Mouse (Mus musculus) left cerebral cortex, postnatal 14 days (tissue): Measurements from ENCODE around the gene C1qa. TPM values are rescaled to one million over a fixed set of nuclear protein-coding genes. Genes with fewer than 3 reads are reported as not detected.
A peak's percentile ranks its signal among the peaks of the same experiment; 100 is the strongest.

Experiments used
- DNase-seq, 2 experiments: peaks; one replicate each; pipeline ENCODE4 v3.0.0; 2021 to 2022; ENCODE audit warnings: low spot score in 2 of 2, mixed read lengths in 1 of 2
- intact Hi-C: fragments of 180-260 bp; cut with DNase I; formaldehyde crosslinking; loops from one replicate; pipeline ENCODE4 v1.15.1; 2025
- long read RNA-seq, 2 experiments: library from polyadenylated mRNA; stranded (forward); transcript quantifications; one replicate each; pipeline ENCODE4 v2.0.0; 2021
- total RNA-seq, 2 experiments: library from RNA; stranded (reverse); gene quantifications; 2 replicates each; pipeline ENCODE4 v1.2.3; 2021

C1qa gene
- total RNA-seq, result 10 to 100 TPM; 42.5 to 44.9 TPM
- long read RNA-seq, experiment 1, transcript C1qa-201 (3 exons, 1,040 nt), result major isoform, 62 of 67 reads
- long read RNA-seq, experiment 1, partial matches to known transcripts, result 5 of 67 reads
- long read RNA-seq, experiment 1, other reads (novel, unspliced or antisense), result 0 of 67 reads
- long read RNA-seq, experiment 2, transcript C1qa-201 (3 exons, 1,040 nt), result major isoform, 36 of 44 reads
- long read RNA-seq, experiment 2, partial matches to known transcripts, result 6 of 44 reads
- long read RNA-seq, experiment 2, other reads (novel, unspliced or antisense), result 2 of 44 reads

DNA sequence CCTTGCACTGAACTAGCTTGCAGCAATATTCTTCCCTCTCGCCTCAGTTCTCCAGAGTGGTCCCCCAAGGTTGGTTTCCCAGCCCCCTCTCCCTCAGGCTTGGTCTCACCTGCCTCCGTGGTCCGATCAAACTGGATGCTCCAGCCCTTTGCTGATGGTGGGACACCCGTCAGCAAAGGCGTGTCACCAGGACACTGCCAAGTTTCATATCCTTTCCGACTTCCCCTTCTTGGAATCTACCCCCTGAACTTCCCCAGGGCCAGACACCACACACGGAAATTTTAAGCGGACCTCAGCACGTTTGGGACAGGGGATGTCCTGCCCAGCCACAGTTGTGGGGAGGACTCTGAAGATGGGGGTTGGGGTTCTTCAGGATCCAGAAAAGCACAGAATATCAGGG is at the start of gene C1qa:
Gene C1qa (minus strand): TSS at position 167 of the 400 bp plus-strand sequence.
- DNase-seq, result peak in 1 of 2 experiments; percentile 30
- intact Hi-C loops, result loop anchor here (10.0 kb wide), 1 partner anchor 406 kb away; no protein-coding TSS in a partner anchor

DNA sequence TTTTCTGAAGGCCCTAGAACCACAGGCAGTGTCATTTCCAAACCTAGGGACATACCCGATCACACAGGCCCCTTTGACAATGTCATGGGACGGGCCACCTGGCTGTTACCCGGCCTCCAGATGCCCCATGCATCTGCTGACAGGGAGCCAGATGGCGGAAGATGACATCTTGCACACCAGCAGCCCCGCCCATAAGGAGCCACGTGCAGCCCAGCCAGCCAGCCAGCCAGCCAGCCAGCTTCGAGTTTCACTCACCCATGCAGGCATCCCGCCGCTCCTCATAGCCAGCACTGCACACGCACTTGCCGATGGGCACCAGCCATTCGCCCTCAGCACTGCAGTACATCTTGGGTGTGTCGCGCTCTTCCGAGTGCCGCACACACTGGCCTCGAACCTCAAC is 46.8 kb upstream of the C1qa start:
- DNase-seq, result no peak
- intact Hi-C loops, result no loop called here

DNA sequence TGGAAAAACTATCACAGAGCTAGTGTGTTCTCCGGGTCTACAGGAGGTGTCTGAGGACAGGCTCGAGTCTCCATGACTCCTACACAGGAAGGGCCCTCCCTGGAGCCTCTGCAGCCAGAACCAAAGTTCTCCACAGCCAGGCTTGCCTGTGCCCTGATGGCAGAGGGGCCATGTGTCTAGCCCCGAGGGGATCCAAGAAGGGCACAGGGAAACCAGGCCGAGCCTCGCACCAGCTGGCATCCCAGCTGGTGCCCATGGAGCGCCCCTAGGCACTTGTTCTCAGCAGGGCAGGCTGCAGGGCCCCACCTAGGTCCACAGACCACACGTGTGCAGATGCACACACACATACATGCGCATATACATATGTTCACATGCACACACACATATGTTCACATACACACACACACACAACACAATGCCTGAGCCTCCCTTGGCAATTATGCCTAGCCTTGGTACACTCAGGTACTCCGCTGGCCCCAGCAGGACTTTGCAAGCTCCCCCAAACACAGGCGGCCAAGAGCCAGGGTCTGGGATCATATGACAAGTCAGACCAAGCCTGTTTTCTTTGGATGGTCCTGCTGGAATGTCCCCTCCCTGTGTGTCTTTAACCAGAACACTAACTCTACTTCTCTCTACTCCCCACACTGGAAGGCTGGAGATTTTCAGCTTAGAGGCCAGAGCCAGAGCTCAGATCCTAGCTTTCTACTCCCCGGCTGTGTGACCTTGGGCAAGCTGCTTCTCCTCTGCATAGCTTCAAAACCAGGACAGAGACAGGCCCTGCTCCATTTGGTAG is 46.2 kb upstream of the C1qa start:
- intact Hi-C loops, result no loop called here

DNA sequence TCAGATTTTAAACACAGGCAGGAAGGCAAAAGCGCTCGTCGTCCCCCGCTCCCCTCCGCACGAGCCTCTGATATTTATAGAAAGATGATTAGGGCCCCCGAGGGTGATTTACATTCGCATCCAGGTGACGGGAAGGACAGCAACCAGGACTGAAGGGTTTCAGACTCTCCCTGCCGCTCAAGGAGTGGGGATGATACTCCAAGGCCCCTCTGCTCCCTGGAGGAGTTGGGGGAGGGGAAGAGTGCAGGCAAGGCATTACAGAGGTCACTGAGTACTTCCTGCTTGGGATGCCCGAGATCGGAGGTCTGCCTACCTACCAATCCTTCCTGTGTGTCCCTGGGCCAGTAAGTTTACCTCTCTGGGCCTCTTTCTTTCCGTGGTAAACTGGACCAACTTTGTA is 44.6 kb upstream of the C1qa start:
- intact Hi-C loops, result no loop called here
- DNase-seq, result no peak

More for the DNA sequence above, 46.2 kb upstream of the C1qa start:
- no peak for DNase-seq

DNA sequence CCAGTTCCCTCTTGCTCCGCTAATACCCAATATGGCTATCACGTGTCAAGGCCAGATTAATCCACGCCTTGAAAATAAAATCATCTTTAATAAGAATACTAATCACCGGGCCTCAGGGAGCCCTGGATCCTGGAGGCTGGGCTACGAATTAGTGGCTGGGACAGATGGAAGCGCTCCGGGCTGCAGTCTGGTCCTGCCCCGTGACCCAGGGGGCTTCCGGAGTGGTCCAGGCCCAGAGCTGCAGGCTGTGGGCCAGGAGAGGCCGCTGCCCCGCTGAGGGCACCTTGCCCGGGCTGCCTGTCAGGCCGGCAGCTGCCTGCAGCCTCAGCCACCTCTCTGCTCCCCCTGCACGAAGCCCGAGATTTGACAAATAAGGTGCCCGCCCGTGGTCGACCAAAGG is 44.2 kb upstream of the C1qa start:
- intact Hi-C loops, result no loop called here
- DNase-seq, result no peak

DNA sequence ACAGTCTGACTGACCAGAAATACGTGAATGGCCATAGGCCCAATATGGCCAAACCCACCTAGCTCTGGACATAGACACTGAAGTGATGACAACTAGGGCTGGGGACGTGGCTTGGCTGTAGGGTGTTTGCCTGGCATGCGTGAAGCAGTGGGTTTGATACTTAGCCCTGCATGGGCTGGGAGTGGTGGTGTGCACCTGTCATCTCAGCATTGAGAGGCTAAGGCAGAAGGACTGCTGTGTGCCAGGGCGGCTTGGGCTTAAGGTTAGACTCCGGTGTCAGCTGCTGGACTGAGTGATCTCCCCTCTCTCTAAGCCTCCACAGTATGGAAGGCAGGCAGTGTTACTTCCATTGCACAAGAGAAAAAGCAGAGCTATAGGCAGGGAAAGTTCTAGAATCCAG is 39.3 kb upstream of the C1qa start:
- DNase-seq, result no peak
- intact Hi-C loops, result no loop called here

DNA sequence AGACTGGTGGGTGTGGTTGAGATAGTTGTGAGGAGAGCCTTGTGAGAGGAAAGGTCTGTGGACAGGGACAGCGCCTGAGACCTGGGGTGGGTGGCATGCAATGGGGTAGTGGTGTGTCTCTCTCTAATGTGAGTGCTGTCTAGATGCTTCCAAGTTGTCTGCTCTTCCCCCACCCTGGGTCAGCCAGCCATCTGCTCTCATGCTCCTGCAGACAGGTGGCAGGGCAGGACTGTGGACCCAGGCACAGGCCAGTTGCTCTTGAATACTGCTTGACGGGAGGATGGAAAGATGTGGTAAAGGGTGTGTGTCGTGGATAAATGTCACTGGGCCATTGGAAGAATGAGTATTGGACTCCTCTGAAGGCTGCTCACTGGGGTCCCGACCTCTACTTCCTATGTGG is 38.7 kb upstream of the C1qa start:
- intact Hi-C loops, result no loop called here
- no peak for DNase-seq

DNA sequence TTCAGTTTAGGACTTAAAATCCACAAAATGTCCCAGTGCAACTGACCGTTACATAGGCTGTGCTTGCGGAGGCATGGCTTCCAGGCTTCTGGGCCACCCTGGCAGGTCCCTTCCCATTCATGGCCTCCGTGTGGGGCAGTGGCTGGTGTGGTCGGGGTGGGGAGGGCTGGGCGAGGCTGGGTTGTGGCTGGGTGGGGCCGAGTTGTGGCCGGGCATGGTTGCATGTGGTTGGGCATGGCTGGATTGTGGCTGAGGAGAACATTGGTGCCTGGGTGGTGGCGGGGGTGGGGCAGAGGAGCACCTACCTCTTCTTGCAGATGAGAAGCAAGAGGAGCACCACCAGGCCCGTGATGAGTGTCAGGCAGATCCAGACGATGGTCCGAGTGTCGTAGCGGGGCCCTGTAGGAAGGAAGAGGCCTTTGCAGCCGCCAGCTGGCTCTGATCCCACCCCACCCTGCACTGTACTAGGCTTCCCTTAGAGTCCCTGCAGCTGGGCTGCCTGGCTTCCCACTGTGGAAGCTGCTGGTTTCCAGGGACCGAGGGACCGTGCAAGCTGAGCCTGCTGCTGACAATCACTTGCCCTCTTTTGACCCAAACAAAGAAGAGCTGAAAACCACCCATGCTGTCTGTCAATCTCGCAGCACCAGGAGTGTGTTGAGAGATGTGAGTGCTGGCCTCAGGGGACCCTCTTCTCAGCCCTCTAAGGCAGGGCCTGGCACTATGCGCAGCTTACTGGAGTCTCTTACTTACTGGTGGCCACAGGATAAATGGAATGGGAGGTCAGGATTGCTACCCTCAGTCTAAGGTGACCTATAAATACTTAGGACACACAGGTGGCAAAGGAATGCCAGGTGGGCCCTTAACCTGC is 36.4 kb upstream of the C1qa start:
- DNase-seq, result no peak
- intact Hi-C loops, result no loop called here

DNA sequence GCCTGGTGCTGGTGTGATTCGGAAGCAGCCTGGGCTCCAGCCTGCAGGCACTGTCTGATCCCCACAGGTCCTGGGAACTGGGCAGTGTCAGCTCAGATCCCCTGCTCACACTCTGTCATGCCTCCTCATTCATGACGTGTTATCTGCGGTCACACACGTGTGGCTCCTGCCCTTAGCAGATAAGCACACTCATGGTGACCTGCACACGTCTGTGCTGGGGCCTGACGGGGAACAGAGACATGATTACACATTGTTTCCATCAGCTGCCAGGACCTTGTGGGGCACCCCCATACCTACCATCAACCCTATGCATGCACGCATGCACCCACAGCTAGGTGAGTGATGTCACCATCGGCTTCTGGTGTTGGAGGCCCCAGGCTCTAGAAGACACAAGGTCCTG is 31.9 kb upstream of the C1qa start:
- DNase-seq, result no peak
- intact Hi-C loops, result no loop called here

DNA sequence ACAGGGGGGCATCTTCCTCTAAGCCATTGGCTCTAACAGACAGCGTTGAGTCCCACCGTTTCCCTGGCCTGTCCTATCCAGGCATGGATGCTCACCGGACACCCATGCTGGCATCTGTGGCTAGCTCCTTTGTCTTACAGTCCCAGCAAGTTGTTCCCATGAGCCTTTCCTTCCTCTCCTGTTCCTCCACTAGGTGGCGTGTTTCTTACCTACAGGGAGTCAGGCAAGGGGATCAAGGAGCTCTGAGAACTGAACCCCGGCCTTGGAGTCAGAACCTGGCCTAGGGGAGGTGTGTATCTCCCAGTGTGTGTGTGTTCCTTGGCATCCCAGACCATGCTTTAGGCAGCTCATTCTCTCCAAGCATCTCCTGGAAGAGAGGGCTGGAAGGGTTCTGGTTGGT is 30.3 kb upstream of the C1qa start:
- peak; percentile 52 to 60 for DNase-seq
- intact Hi-C loops, result loop anchor here (5.0 kb wide), 1 partner anchor 53 kb away; no protein-coding TSS in a partner anchor

DNA sequence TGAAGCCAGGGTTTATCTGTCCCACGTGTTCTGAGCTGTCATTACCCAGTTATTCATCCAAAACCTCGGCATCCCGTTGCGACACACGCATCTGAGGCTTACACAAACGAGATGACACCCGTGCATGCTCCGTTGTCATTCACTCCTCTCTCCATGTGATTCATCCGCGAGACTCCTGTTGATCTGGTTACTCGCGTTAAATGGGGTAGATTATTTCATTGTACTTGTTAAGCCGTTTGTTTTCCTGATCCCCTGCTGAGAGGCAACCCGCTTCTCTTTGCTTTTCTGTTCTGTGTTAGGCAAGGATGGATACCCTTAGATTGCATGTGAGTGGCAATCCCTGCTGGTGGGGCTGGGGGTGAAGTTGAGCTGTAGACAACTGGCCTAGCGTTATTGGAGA is 27.2 kb upstream of the C1qa start:
- intact Hi-C loops, result loop anchor here (5.0 kb wide), 1 partner anchor 56 kb away; no protein-coding TSS in a partner anchor
- peak in 1 of 2 experiments; percentile 30 for DNase-seq

DNA sequence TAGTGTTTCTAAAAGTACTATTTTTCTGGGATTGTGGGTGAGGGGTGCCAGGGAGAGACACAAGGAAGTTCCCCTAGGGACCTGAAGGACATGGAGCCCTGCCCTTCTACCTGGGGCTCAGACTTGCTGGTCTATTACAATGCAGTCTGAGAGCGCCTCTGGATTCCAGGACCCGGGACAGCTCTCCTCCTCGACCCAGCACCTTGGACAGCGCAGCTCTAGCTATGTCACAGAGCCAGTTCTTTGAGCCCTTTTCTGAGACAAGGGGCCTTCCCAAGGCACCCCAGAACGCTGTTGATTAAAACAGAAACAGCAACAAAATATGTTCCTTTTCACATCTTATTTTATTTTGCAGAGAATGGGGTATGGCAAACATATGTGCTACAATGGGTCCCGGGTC is 25.9 kb upstream of the C1qa start:
- DNase-seq, result peak in 1 of 2 experiments; percentile 33
- intact Hi-C loops, result no loop called here

DNA sequence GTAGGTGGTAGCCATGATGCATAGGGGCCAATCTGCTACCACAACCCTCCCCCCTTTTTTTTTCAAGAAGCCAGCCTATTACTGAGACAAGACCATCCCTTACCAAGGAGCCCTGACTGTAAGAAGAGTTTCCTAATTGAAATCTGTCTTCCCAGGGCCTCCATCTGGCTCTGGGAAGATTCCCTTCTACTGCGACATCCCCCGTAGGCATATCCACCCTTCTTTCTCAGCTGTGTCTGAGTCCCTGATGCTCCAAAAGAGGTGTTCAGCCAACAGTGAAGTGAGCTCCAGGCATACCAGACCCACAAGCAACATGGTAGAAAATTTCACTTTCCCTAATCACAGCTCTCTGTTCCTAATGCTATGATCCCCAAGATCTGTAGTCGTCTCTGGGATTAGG is 20.9 kb upstream of the C1qa start:
- intact Hi-C loops, result no loop called here
- DNase-seq, result peak in 1 of 2 experiments; percentile 28

DNA sequence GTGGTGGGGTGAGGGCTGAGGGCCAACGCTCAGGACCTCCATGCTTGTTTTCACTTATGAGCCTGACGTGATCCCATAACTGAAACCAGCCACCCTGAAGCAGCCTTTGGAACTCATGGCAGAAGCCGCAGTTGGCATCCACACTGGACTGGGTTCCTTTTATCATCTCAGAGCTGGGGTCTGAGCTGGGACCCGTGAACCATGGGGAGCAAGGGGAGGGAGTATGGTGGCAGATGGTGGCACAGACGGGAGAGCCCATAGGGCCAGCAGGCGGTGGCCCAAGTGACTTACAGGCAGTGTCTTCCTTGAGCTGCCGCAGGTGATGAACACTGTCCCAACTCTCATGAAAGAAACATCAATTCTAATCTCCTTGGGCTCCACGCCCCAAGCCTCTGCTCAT is 20.2 kb upstream of the C1qa start:
- intact Hi-C loops, result no loop called here
- no peak for DNase-seq

DNA sequence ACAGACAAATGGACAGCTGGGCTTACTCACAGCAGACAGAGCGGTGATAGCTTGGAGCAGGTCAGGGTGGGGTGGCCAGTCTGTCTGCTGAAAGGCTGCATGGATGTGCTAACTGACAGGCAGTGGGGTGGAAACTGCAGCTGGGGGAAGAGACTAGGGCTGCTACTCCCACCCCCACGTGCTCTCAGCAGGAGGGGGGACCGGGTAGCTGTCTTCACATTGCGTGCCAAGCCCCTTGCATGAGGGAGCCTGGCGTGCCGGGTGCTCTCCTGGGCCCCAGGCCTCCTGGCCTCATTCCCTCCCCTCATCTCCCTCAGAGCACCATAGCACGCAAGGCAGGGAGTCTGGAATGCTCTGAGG is 18.5 kb upstream of the C1qa start:
- intact Hi-C loops, result no loop called here

DNA sequence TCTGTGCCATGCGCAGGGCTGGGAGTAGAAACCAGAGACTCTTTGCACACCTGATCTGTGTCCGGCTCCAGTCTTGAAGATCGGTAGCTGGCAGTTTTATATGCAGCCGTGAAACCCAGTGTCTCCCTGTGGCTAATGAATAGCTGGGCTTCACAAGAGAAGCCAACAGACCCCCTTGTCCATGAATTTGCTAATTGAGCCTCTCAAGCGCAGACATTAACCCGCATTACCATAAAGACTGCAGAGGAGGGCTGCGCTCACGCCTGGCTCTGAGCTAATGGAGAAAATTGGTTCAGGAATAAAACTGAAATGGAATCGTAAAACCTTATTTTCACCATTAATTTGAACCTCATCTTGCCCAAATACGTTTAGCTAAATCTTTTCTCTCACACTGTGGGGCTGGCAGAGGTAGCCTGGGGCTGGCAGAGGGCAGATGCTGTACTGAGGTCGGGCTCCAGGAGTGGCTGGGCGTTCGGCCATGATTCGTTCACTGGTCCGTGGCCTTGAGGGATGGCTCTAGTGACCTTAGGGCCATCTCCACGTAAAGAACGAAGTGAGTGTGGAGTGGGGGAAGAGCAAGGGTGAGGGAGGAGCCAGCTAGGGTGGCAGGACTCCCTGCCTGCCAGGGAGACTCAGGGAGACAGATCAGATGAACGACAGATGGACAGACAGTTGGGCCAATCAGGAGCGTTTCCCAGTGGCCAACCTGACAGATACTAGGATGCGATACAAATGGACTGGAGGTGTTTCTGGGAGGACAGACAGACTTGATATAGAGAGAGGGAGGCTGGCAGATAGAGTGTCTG is 18.0 kb upstream of the C1qa start:
- DNase-seq, result no peak
- intact Hi-C loops, result no loop called here

More for the DNA sequence above, 18.5 kb upstream of the C1qa start:
- no peak for DNase-seq

DNA sequence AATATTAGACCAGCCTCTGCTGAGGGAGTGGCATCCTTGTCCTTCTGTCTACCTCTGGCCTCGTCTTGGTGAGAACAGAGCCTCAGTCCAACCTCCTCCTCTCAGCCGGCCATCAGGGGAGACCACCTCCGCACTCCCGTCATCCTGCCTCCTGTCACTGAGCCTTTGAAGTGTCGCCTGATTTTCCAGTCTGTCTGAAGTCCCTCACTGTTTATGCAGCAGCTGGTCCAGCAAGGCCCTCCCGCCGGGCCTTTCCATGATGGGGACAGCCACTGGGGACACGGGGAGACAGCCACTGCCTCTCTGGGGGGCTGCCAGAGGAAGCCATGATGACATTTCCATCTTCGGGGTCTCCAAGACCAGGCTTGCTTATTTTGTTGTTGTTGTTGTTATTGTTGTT is 14.2 kb upstream of the C1qa start:
- no peak for DNase-seq
- intact Hi-C loops, result no loop called here

DNA sequence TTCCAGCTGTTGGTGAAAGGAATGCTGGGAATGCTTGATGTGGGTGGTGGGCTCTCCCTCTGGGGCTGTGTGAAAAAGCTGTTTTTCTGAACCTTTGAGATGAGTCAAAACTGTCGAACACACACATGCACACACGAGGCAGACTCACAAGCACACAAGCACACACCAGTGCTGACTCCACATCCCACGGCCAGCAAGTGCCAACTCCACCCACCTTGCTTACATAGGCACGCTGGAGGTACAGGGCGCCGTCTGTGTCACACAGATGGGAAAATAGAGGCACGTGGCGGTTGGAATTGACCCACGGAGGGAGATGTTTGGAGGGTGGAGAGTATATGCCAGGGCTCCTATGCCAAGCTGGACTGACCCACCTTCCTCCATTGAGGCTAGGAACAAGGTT is 13.2 kb upstream of the C1qa start:
- peak in 1 of 2 experiments; percentile 30 for DNase-seq
- intact Hi-C loops, result no loop called here

DNA sequence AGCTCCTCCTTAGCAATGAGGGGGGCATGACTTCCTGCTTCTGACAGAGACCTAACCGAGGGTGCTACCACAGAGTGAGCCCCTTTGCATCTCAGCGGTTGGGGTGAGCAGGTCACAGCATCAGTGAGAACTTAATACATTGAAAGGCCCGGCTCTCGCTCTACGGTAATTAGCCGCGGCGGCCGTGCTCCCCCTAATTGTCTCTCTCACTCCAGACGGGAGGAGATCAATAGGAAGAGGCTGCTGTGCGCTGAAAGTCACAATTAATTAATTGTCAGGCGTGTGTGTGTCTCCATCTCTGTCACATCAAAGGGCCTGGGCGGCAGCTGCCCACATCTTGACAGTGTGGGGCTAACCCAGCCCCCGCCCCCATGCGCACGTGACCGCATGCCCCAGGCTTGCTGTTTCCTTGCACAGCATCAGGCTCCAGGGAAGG is 12.6 kb upstream of the C1qa start:
- no peak for DNase-seq
- intact Hi-C loops, result no loop called here
